Mouse (Mus musculus): ENCODE measurements around the gene Wwox.

GRCm38 (mm10) chr8:114839998-114840397, 400.5 kb downstream of the Wwox start:
- TF ChIP-seq GATA1 (IDR thresholded peaks at IDR 0.05; ENCODE audit: borderline replicate concordance, low read length) = no peak
- no peak for TF ChIP-seq FLI1 (IDR thresholded peaks at IDR 0.05; ENCODE audit: low read length)

Data from megakaryocyte, embryonic 14.5 days (primary cell).